Mouse (Mus musculus): ENCODE measurements around the gene Olfr1140.

The Olfr1140 gene

DNA sequence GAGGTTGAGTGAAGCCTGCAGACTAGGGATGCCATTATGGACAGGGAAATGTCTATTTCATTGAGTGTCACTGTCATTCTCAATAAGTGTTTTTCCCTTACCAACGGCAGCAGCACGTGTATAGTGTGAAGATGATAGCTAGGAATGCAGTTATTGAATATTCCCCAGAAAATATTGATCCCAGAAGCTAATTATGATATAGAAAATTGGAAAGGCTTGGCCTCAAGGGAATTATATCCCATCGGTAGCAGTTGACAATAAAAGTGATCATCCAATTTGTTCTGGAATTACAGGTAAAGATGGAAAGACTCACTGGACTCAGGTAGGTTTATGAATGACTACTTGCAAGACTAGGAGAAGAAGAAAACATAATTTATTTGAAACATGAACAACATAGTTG, at the start of gene Olfr1140:
TSS of gene Olfr1140 (plus strand) at position 301 of the 400 bp plus-strand sequence.
- DNase-seq (ENCODE audit: low spot score in 2 of 2), result no peak

DNA sequence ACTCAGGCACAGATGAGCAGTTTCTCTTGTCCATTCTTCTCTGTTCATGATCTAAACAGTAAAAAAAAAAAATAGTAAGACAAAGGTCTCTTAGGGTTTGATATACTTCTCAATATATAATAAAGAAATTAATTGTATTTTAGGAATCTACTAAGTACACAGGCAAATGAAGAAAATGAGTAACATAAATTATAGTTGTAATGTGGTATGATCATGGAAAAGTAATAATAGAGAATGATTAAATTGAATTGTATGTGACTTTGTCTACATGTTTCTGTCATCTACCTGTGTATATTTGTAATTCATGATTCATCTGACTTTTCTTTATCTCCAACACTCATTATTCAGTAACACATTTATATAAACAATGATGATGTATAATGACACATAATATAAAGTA, 49.7 kb upstream of the Olfr1140 start, which contains the start of gene Olfr1136:
TSS of gene Olfr1136 (minus strand) at position 101 of the 400 bp plus-strand sequence.
- DNase-seq (ENCODE audit: low spot score in 2 of 2), result no peak

DNA sequence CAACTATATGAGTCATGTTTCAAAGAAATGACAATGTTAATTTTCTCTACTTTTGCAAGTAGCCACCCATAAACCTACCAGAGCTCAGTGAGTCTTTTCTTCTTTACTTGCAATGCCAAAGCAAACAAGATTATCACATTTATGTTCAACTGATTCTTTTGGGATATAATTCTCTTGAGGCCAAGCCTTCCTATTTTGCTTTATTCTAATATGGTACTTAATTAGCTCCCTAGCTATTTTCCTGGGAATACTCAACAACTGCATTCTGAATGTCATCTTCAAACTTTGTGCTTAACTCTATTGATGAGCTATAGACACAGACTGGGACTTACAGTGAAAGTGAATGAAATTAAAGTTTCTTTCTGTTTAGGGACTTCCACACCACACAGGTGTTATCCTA, 30.5 kb upstream of the Olfr1140 start, which contains the start of gene Olfr1137:
TSS of gene Olfr1137 (minus strand) at position 101 of the 400 bp plus-strand sequence.
- no peak for DNase-seq (ENCODE audit: low spot score in 2 of 2)

DNA sequence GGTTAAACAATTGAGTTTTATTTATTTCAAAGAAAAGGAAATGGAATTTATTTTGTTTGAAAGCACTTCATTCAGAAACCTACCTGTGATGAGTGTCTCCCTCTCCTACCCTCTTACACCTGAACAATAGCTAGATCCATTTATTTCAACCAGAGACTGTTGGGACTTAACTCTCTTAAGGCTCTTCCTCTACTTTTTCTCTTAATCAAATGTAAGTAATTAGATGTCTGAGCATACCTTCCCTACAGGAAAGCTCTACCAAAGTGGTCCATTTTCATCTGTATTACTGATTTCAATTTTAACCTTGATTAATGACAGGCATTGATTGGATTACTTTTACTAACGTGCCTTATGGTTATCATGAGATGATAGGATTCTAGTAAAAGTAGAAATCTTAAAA, 3.7 kb upstream of the Olfr1140 start, which contains the start of gene Olfr1138:
TSS of gene Olfr1138 (minus strand) at position 101 of the 400 bp plus-strand sequence.
- no peak for DNase-seq (ENCODE audit: low spot score in 2 of 2)

DNA sequence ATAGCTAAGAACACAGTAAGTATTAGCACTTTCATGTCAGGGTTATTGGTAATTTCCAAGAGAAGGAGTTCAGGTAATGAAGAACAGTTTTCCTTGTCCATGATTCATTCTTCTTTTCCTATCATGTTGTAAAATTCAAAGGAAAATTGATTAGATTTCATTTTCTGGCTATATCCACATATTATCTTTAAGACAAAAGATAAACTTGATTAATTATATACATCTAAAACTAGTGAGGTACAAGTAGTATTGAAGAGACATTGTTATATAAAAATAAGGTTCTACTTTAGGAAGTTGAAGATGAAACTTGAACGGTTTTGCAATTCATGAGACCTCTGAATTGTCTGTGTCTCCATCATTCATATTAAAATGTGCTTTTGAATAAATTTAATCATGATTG, 10.3 kb downstream of the Olfr1140 start, which contains the start of gene Olfr1141:
TSS of gene Olfr1141 (minus strand) at position 101 of the 400 bp plus-strand sequence.
- DNase-seq (ENCODE audit: low spot score in 2 of 2), result no peak

DNA sequence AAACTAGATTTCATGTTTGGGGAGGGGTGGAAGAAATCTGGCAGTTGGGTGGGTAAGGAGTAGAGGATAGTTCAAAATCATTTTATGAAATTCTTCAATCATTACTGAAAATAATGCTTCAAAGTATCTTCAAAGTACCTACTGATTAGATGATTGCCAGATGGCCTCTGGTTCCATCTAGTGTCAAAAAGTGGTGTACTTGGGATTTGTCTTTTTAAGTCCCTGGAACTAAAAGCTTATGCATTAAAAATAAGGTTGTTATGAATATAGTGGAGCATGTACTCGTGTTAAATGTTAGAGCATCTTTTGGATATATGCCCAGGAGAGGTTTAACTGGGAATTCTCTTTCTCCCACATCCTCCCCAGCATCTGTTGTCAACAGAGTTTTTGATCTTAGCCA, 32.6 kb downstream of the Olfr1140 start:
- no peak for DNase-seq (ENCODE audit: low spot score in 2 of 2)

DNA sequence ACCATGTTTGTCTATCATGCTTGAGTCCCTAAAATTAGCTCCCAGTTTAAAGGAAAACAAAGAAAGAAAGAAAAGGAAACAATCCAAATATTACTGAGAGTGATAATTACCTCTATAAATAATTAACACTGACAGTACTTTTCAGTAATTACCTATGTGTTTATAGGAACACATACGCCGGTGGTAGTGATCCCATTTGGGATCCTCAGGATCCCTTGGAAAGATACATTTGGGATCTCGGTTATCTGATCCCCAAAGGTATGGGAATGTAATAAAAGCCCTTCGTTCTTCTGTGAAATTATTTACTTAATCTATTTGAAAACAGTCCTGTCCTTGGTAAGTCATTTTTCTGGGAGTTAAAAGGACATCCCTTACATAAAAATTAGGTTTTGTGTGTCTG, 35.6 kb downstream of the Olfr1140 start, which contains the start of gene Olfr152:
TSS of gene Olfr152 (plus strand) at position 301 of the 400 bp plus-strand sequence.
- no peak for DNase-seq (ENCODE audit: low spot score in 2 of 2)

All from right cerebral cortex, postnatal 10 days (tissue).